Mouse (Mus musculus) thymus, adult 2 months (tissue): Measurements from ENCODE around the gene Cdc20.

Source experiments
- CTCF ChIP-seq: fragments of 200-500 bp; IDR thresholded peaks from 2 replicates; pipeline ENCODE4 v1.5.1; 2012; ENCODE audit warnings: mild to moderate bottlenecking, control low read depth, low read length, moderate library complexity, borderline replicate concordance; ENCODE audit not compliant: control insufficient read depth, poor library complexity, insufficient read depth; ENCODE audit errors: extremely low read depth
- POLR2A ChIP-seq: fragments of 200-500 bp; IDR thresholded peaks from 2 replicates; pipeline ENCODE4 v1.6.1; 2012; ENCODE audit warnings: mild to moderate bottlenecking, low read length, control low read depth, moderate library complexity; ENCODE audit not compliant: control insufficient read depth, poor library complexity, insufficient read depth; ENCODE audit errors: extremely low read depth

DNA sequence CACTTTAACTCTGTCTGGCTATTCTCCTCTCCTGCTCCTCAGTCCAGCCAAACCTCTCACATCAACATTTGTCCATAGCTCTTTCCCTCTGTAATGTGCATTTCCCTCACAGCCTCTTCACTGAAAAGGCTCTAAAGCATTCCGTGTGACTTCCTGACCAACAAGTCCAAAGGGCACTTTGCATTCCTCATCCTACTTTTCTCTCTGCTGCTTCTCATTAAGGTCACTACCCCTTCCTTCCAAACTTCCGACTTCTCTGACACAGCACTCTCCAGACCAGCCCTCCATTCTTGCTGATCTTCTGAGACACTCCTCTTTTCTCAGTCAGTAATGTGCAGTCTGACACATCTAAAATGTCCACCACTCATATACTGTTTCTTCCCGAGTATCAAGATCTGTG is 40.7 kb downstream of the Cdc20 start:
- TF ChIP-seq CTCF: no peak
- TF ChIP-seq POLR2A: no peak
